Mouse (Mus musculus): ENCODE data around the gene Uvssa. TPM values are rescaled to one million over a fixed set of nuclear protein-coding genes. Genes with fewer than 3 reads are reported as not detected.
A peak's percentile ranks its signal among the peaks of the same experiment; 100 is the strongest.

The Uvssa gene
- polyA plus RNA-seq, 1 experiment from 2014 or later, result 8.7 TPM

DNA sequence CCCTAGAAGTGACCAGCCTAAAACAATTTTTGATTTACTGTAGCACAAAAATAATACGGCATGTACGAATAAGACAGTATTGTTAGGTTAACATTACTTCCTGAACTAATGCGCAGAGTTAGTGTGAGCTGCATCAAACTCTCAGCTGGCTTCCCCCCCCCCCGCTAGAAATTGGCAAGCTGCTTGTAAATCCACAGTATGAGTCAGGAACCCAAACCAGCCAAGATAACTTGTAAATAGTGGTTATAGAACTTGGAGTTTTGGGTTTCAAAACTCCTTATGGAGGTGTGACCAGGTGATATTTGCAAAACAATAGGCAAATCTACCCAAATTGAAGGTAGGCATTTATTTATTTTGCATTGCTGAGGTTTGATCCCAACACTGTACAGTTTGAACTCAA is 28.6 kb upstream of the Uvssa start:
- Histone ChIP-seq H3K4me2 (replicated peaks) (no peak overlapping the region), H3K27ac (no peak overlapping the region), H3K36me3 (peaks cover 3% of the 10 kb centered on the region), H3K9me3 (no peaks in the 10 kb centered on the region), H3K27me3 (replicated peaks) (no peaks in the 10 kb centered on the region), H3K9ac (no peak overlapping the region), H3K4me3 (no peak overlapping the region), H3K4me1 (no peaks in the 10 kb centered on the region; the same call in 1 of the 2 replicates)
- WGBS, result 77% methylated on average over 4 of the region's 4 CpGs
- ATAC-seq (ENCODE audit: low FRiP score, low read depth), result no peak

DNA sequence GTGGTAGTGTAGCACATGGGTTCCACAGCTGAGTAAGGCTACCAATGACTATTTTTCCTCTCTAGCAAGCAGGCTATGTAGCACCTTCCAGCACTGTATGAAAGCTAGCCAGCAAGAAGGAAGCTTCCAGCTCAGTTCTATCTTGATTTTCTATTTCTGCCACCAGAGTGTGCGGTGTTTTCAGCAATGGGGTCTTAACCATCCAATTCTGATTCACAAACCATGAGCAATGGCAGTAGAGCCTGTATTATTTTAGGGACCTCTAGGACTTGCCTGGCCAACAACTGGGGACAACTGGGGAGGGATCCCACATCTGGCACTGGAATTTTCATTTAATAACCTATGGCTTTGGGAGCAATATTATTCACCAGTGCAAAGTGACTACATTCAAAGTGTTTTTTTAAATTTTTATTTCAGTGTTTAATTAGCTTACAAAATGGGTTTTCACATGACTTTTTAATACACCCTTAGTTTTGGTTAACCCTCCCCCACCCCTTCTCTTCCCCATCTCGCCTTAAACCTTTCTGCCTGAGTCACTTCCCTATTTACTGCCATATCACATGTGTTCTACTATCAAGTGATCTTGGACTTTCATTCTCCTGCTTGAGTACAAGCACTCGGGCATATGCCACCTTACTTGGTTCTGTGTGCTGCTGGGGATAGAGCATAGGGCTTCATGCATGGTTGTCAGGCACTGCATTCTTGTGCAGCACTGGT is 26.6 kb upstream of the Uvssa start:
- Histone ChIP-seq H3K4me2 (replicated peaks) (no peak overlapping the region), H3K9ac (no peak overlapping the region), H3K36me3 (no peaks in the 10 kb centered on the region), H3K4me1 (no peaks in the 10 kb centered on the region; the same call in 1 of the 2 replicates), H3K9me3 (no peaks in the 10 kb centered on the region), H3K27ac (no peak overlapping the region), H3K27me3 (replicated peaks) (no peaks in the 10 kb centered on the region), H3K4me3 (no peak overlapping the region)
- WGBS, result 91% methylated on average over 3 of the region's 3 CpGs
- no peak for ATAC-seq (ENCODE audit: low FRiP score, low read depth)

DNA sequence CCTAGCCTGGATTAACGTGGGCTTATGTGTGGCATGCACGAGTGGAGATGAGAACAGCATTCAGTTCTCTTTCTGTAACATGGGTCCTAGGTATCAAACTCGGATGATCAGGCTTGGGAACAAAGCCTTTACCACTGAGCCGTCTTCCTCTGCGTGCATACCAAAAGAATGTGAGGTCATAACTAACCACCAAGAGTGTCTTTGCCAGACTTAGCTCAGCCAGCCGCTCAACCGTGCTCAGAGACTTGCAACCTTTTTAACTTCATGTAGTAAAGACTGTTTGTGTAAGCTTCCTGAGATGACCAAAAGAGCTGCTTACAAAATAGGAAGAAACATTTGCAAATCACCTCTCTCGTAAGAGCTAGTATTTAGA is 26.1 kb upstream of the Uvssa start:
- Histone ChIP-seq H3K9me3 (no peaks in the 10 kb centered on the region), H3K9ac (no peak overlapping the region), H3K36me3 (no peaks in the 10 kb centered on the region), H3K27ac (no peak overlapping the region), H3K27me3 (replicated peaks) (no peaks in the 10 kb centered on the region), H3K4me2 (replicated peaks) (no peak overlapping the region), H3K4me3 (no peak overlapping the region), H3K4me1 (no peaks in the 10 kb centered on the region; the same call in 1 of the 2 replicates)
- 86% methylated on average over 8 of the region's 8 CpGs for WGBS
- no peak for ATAC-seq (ENCODE audit: low FRiP score, low read depth)

DNA sequence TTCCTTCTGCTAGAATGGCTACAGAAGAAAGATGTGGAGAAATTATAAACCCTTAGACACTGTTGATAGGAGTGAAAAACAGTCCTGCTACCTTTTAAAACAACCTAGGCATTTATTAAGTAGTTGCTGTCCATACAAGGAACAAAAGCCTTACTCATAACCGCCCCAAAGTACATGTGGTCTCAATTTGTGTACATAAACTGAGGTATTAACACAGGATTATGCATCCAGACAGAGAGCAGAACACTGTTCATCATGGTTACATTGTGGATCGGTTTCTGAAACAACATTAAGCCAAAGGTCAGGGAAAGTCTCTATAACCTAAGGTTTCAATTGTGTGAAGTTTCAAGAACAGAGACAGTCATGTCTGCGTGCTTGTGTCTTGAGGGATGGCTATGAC is 25.3 kb upstream of the Uvssa start:
- H3K9ac ChIP-seq, result no peak overlapping the region
- WGBS, result 85% methylated on average over 3 of the region's 3 CpGs
- no peaks in the 10 kb centered on the region; the same call in 1 of the 2 replicates for H3K4me1 ChIP-seq
- no peak for ATAC-seq (ENCODE audit: low FRiP score, low read depth)
- H3K27ac ChIP-seq, result no peak overlapping the region
- no peaks in the 10 kb centered on the region for H3K9me3 ChIP-seq
- no peak overlapping the region for H3K4me2 ChIP-seq (replicated peaks)
- no peaks in the 10 kb centered on the region for H3K36me3 ChIP-seq
- no peak overlapping the region for H3K4me3 ChIP-seq
- H3K27me3 ChIP-seq (replicated peaks), result no peaks in the 10 kb centered on the region

DNA sequence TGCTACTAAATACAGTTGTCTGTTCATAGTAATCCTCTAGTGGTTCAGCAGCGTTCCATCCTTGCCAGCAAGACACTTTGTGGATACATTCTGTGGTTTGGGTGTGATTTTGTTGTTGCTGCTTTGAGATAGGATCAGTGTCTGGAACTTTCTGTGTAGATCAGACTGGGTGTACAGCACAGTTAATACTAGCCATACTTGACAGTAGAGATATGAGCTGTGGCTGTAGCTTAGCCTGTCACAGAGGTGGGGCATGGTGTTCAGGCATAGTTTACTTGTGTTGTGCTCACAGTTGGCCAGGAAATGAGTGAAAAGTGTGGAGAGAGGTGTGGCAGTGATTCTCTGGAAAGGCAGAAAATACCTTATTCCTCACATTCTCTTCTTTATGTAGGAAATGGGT is 20.9 kb upstream of the Uvssa start:
- Histone ChIP-seq H3K27me3 (replicated peaks) (no peaks in the 10 kb centered on the region), H3K9ac (no peak overlapping the region), H3K4me3 (no peak overlapping the region), H3K27ac (no peak overlapping the region), H3K4me1 (no peaks in the 10 kb centered on the region), H3K9me3 (no peaks in the 10 kb centered on the region), H3K36me3 (peaks cover 37% of the 10 kb centered on the region), H3K4me2 (replicated peaks) (no peak overlapping the region)
- no peak for ATAC-seq (ENCODE audit: low FRiP score, low read depth)
- WGBS, result 94% methylated on average over 1 of the region's 1 CpGs

DNA sequence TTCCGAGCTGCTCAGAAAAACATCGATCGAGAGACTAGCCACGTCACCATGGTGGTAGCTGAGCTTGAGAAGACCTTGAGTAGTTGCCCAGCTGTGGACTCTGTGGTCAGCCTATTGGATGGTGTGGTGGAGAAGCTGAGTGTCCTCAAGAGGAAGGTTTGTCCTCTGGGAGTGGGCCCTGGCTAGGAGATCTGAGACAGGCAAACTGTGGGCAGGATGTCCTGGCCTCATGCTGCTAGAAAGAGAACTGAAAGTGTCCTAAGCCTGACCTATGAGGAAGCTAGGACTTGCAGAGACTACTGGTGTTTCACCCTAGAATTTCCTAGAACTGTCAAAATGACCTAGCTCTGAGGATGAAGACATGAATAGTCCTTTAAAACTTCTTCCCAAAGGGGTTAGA is 19.9 kb upstream of the Uvssa start:
- Histone ChIP-seq H3K4me3 (no peak overlapping the region), H3K27me3 (replicated peaks) (no peaks in the 10 kb centered on the region), H3K27ac (no peak overlapping the region), H3K4me1 (no peaks in the 10 kb centered on the region), H3K36me3 (peaks cover 46% of the 10 kb centered on the region), H3K9ac (no peak overlapping the region), H3K9me3 (no peaks in the 10 kb centered on the region), H3K4me2 (replicated peaks) (no peak overlapping the region)
- no peak for ATAC-seq (ENCODE audit: low FRiP score, low read depth)
- WGBS, result 96% methylated on average over 4 of the region's 4 CpGs

DNA sequence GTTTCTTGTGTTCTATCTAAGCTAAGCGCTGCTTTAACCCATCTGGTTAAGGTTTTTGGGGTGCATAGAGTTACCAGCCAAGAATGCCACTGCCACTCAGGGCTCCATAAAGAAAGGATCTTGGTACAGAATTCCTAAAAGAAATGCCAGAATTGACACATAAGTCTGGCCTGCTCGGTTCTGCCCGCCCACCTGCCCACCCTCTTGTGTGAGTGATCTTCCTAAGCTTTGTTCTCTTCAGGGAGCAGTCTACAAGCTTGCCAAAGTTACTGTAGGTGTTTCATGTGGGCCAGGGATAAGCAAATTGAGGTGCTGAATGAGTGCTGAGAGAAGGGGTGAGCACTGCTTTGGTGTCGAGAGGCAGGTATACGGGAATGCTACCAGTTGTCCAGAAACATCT is 15.1 kb upstream of the Uvssa start:
- Histone ChIP-seq H3K9me3 (no peaks in the 10 kb centered on the region), H3K36me3 (peaks cover 92% of the 10 kb centered on the region), H3K4me3 (no peak overlapping the region), H3K4me2 (replicated peaks) (no peak overlapping the region), H3K4me1 (no peaks in the 10 kb centered on the region), H3K27me3 (replicated peaks) (no peaks in the 10 kb centered on the region), H3K9ac (no peak overlapping the region), H3K27ac (no peak overlapping the region)
- ATAC-seq (ENCODE audit: low FRiP score, low read depth), result no peak
- WGBS, result 98% methylated on average over 5 of the region's 5 CpGs

DNA sequence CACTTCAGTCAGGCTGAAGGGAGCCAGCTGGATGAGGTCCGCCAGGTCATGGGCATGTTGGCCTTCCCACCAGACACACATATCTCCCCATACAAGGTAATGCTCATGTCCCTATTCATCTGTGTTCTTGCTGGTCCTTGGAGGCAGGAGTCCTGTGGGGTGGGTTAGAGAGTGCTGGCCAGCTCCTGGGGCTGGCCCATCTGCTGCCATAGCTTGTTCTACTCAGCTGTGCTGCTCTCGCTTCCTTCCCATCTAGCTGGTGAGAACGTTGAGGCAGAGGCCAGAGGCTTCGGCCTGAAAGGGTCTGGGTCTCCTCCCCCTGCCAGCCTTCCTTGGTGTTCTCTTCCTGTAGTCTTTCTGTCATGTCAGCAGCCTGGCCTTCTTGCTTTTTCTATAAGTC is 9.7 kb upstream of the Uvssa start:
- no peaks in the 10 kb centered on the region for H3K27me3 ChIP-seq (replicated peaks)
- no peak overlapping the region for H3K4me2 ChIP-seq (replicated peaks)
- no peak overlapping the region for H3K9ac ChIP-seq
- 95% methylated on average over 4 of the region's 4 CpGs for WGBS
- no peak overlapping the region for H3K27ac ChIP-seq
- peaks cover 97% of the 10 kb centered on the region for H3K36me3 ChIP-seq
- H3K4me3 ChIP-seq, result no peak overlapping the region
- H3K4me1 ChIP-seq, result no peaks in the 10 kb centered on the region
- no peak for ATAC-seq (ENCODE audit: low FRiP score, low read depth)
- H3K9me3 ChIP-seq, result no peaks in the 10 kb centered on the region

DNA sequence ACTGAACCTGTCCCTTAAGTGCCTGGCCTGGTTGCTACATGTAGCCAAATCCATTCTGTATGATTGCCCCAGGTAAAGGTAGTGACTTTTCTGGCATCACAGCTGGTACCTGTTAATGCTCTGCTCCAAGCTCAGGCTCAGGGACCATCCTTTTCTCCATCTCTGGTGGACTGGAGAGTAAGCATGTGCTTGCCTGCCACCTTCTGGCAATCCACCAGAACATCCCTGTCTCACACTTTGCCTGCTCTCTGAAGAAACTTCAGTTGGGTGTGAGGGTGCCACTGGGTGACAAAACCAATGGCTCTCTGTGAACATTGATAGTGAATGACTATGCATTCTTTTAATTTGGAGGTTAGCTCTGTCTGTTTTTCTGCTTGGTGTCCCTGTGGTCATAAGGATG is 7.2 kb upstream of the Uvssa start:
- peaks cover 84% of the 10 kb centered on the region for H3K36me3 ChIP-seq
- no peak for ATAC-seq (ENCODE audit: low FRiP score, low read depth)
- no peak overlapping the region for H3K4me2 ChIP-seq (replicated peaks)

DNA sequence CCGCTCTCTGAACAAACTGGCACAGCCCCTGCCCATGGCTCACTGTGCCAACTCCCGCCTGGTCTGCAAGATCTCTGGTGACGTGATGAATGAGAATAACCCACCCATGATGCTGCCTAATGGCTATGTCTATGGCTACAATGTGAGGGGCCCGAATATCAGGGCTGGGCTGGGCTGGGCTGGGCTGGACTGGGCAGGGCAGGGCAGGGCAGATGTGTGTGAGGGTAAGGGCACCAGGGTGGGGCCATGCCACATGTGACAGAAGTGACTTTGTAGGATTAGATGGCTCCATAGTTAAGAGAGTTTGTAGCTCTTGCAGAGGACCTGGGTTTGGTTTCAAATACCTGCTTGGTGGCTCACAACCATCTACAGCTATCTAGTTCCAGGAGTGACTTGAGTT is 6.7 kb upstream of the Uvssa start:
- Histone ChIP-seq H3K9ac (0 out of 2 replicates have a peak overlapping the region, but pooled peaks have one; percentile 5), H3K27me3 (replicated peaks) (no peaks in the 10 kb centered on the region), H3K4me2 (replicated peaks) (no peak overlapping the region), H3K4me1 (no peaks in the 10 kb centered on the region), H3K27ac (no peak overlapping the region), H3K4me3 (no peak overlapping the region), H3K36me3 (peaks cover 79% of the 10 kb centered on the region), H3K9me3 (no peaks in the 10 kb centered on the region)
- 93% methylated on average over 4 of the region's 4 CpGs for WGBS
- no peak for ATAC-seq (ENCODE audit: low FRiP score, low read depth)

More for the DNA sequence above, 7.2 kb upstream of the Uvssa start:
- Histone ChIP-seq H3K27ac (no peak overlapping the region), H3K9ac (0 out of 2 replicates have a peak overlapping the region, but pooled peaks have one; percentile 5), H3K9me3 (no peaks in the 10 kb centered on the region), H3K4me1 (no peaks in the 10 kb centered on the region), H3K27me3 (replicated peaks) (no peaks in the 10 kb centered on the region), H3K4me3 (no peak overlapping the region)

DNA sequence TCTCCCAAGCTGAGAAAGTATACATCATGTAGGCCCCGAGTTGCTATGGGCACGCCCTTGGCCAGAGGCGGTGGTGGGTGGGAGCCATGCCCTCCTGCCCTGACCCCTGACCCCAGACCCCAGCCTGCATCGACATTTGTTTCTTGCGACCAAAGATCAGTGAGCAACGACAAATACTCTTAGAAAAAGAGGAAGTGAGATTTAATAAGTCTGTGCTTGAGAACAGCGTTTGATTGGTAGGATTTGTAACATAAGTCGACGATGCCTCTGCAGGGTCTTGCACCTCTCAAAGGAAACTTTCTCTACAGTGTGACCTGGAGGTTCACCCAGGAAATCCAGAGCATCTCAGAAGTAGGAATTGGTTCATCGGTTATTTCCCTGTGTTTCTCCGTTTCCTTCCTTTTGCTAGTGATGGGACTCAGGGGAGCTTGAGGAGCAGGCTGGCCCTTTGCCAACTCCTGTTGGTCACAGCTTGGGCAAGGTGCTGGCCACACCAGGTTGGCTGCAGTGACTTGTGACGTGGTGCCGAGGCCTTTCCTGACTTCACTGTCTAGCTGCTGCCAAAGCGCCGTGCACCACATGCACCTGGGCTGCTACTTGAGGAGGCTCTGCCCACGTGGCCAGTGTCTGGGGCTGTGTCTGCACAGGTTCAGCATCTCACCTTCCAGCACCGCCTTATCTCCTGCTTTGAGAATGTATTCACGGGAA is 5.9 kb upstream of the Uvssa start:
- no peak for ATAC-seq (ENCODE audit: low FRiP score, low read depth)

DNA sequence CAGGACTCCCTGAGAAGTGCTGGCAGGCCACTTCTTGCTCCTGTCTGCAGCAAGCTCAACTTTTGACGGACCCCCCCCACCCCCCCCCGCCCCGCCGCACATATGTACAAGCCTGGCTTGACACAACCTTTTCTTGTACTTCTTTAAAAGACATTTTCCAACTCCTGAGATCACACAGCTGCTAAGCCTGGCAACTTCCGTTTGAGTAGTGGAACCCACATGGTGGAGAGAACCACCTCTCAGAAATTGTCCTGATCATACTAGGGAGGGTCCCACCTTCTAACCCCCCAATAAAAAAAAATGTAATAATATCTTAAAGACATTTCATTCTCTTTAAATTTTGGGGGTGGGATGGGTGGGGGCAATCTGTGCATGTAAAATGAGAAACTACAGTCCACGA is 1.2 kb upstream of the Uvssa start:
- H3K9me3 ChIP-seq, result no peaks in the 10 kb centered on the region
- H3K4me1 ChIP-seq, result peaks cover 10% of the 10 kb centered on the region
- no peak for ATAC-seq (ENCODE audit: low FRiP score, low read depth)
- H3K4me3 ChIP-seq, result no peak overlapping the region; the same call in 1 of the 2 replicates
- WGBS, result 61% methylated on average over 6 of the region's 6 CpGs
- peak overlapping the region; percentile 88 for H3K4me2 ChIP-seq (replicated peaks)
- no peak overlapping the region for H3K27ac ChIP-seq
- H3K9ac ChIP-seq, result no peak overlapping the region
- H3K27me3 ChIP-seq (replicated peaks), result no peaks in the 10 kb centered on the region
- peaks cover 28% of the 10 kb centered on the region for H3K36me3 ChIP-seq

More for the DNA sequence above, 5.9 kb upstream of the Uvssa start:
- WGBS, result 88% methylated on average over 18 of the region's 18 CpGs
- Histone ChIP-seq H3K9ac (no peak overlapping the region), H3K27ac (no peak overlapping the region), H3K4me2 (replicated peaks) (no peak overlapping the region), H3K27me3 (replicated peaks) (no peaks in the 10 kb centered on the region), H3K9me3 (no peaks in the 10 kb centered on the region), H3K4me3 (no peak overlapping the region), H3K4me1 (0 out of 2 replicates have a peak, but pooled peaks cover 1% of the 10 kb centered on the region), H3K36me3 (peaks cover 71% of the 10 kb centered on the region)
